Mouse (Mus musculus) liver, adult 10 weeks (tissue): ENCODE measurements around the gene Reg3b. TPM values are rescaled to one million over a fixed set of nuclear protein-coding genes. Genes with fewer than 3 reads are reported as not detected.

Experiments
- polyA plus RNA-seq: library from polyadenylated mRNA; stranded (reverse); fragments of 350-450 nt; fragmentation: Illumina TruSeq; extraction: RNeasy Lipid Tissue Mini Kit (QIAGEN cat#74804); gene quantifications from one replicate; pipeline ENCODE4 v1.2.3, GENCODE M21; 2014; ENCODE audit warnings: low read depth, low replicate concordance

Reg3b gene
- polyA plus RNA-seq: not detected

DNA sequence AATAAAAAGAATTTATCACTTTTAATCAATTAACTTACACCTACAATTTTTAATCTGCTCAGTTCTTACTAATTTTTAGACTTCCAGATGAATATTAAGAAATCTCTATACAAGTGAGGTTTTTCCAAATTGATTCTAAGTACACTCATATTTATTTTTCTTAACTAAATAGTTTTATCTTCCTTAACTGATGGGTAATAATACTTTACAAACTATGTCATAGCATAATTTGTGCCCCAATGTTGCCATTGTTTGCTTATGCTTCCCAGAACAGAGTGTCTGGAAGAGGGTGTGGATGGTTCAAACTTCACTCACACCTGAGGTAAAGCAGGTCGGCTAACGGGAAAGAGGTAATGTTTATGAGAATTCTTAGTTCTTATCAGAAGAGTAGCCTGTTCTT lies at the start of gene Reg3b:
Gene Reg3b, plus strand, starts transcription at position 301 of the 400 bp plus-strand sequence.

DNA sequence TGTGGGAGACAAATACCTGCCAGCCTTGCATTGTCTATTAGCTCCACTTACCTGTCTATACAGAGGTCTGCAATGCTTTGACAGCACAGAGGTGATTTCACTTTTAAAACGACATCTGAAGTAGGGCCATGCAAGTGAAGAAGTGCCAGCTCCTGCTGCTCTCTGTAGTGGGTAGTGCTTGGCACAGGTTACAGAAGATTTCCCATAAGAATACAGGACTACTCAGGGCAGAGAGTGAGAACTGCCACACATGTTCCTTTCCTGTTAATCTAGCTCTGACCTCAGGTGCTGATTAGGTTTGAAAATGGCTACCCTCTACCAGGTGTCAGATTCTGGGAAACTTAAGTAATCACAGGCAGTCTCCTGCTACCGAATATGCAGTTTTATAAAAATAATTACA lies 8.3 kb downstream of the Reg3b start, which contains the start of gene Reg3d:
Gene Reg3d, minus strand, starts transcription at position 101 of the 400 bp plus-strand sequence.

DNA sequence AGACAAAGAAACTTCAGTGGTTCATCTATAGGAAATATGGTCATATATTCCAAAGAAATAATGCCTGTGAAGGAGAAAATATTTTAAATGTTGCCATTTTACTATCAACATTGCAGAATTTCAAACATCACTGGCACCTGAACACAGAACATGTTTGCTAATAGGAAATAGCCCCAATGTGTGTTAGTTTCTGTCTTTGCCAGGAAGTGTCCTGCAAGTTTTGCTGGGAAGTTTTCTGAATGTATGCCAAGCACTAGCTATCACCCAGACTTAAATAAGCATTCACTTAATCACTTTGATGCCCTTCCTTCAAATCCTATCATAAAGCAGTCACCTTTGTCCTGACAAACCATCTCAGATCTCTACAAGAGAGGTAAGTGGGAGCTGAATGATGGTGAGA lies 10.0 kb downstream of the Reg3b start, which contains the start of gene Reg3a:
Gene Reg3a, plus strand, starts transcription at position 301 of the 400 bp plus-strand sequence.

DNA sequence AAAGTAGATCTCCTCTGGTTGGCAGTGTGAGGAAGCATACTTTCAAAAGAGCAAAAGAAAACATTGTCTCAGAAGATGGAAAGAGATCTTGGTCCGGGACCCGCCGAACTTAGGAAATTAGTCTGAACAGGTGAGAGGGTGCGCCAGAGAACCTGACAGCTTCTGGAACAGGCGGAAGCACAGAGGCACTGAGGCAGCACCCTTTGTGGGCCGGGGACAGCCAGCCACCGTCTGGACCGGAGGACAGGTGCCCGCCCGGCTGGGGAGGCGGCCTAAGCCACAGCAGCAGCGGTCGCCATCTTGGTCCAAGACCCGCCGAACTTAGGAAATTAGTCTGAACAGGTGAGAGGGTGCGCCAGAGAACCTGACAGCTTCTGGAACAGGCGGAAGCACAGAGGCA lies 24.9 kb downstream of the Reg3b start, which contains the start of gene Reg2:
Gene Reg2, plus strand, starts transcription at position 301 of the 400 bp plus-strand sequence.

DNA sequence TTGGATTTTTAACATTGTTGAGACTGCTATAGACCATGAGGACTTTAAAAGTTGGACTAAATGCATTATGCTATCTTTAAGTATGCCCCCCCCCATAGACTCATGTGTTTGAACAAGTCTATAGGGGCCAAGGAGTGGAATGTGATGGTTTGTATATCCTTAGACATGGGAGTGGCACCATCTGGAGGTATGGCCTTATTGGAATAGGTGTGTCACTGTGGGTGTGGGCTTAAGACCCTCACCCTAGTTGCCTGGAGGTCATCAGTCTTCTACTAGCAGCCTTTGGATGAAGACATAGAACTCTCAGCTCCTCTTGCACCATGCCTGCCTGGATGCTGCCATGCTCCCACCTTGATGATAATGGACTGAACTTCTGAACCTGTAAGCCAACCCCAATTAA lies 52.0 kb downstream of the Reg3b start, which contains the start of gene Reg1:
Gene Reg1, plus strand, starts transcription at position 301 of the 400 bp plus-strand sequence.

Other genes starting within 250 kb of the Reg3b start
- gene Reg3d, start 8.2 kb downstream of the Reg3b start, polyA plus RNA-seq: not detected
- not detected for gene Reg3a, start 10.1 kb downstream of the Reg3b start, polyA plus RNA-seq
- gene Reg2, start 25.0 kb downstream of the Reg3b start, polyA plus RNA-seq: not detected
- gene Reg1, start 52.1 kb downstream of the Reg3b start, polyA plus RNA-seq: 2.0 TPM
- not detected for gene Reg3g, start 98.2 kb downstream of the Reg3b start, polyA plus RNA-seq